Mouse (Mus musculus): ENCODE data around the gene BC048403. TPM values are rescaled to one million over a fixed set of nuclear protein-coding genes. Genes with fewer than 3 reads are reported as not detected.
A peak's percentile ranks its signal among the peaks of the same experiment; 100 is the strongest.

Gene BC048403
- total RNA-seq (2015) (7.0 and 8.5 TPM in 2 replicates), total RNA-seq (2017) (1.1 and 2.7 TPM in 2 replicates)

GRCm38 (mm10) chr10:121739548-121740505 is at the start of gene BC048403:
BC048403 (plus strand) TSS chr10:121739937.
- ATAC-seq (ENCODE audit: poor library complexity, severe bottlenecking), result peak; percentile 90

- peak; percentile 46 for ATAC-seq (ENCODE audit: poor library complexity, severe bottlenecking)
These were observed 46.7 kb upstream of the BC048403 start for GRCm38 (mm10) chr10:121692944-121693579.

GRCm38 (mm10) chr10:121694567-121694966 is 45.2 kb upstream of the BC048403 start:
- ATAC-seq (ENCODE audit: poor library complexity, severe bottlenecking), result no peak

GRCm38 (mm10) chr10:121701296-121702248 is 38.2 kb upstream of the BC048403 start:
- peak; percentile 59 for ATAC-seq (ENCODE audit: poor library complexity, severe bottlenecking)

GRCm38 (mm10) chr10:121703619-121704018 is 36.1 kb upstream of the BC048403 start:
- no peak for ATAC-seq (ENCODE audit: poor library complexity, severe bottlenecking)

- ATAC-seq (ENCODE audit: poor library complexity, severe bottlenecking), result no peak
These were observed 34.9 kb upstream of the BC048403 start for GRCm38 (mm10) chr10:121704871-121705270.

GRCm38 (mm10) chr10:121705399-121706163 is 34.2 kb upstream of the BC048403 start:
- ATAC-seq (ENCODE audit: poor library complexity, severe bottlenecking), result peak; percentile 78

GRCm38 (mm10) chr10:121716862-121717261 is 22.9 kb upstream of the BC048403 start:
- peak; percentile 52; the same call in 1 of the 2 replicates for ATAC-seq (ENCODE audit: poor library complexity, severe bottlenecking)

- ATAC-seq (ENCODE audit: poor library complexity, severe bottlenecking), result no peak
These were observed 20.7 kb upstream of the BC048403 start for GRCm38 (mm10) chr10:121718896-121719585.

GRCm38 (mm10) chr10:121720701-121721100 is 19.0 kb upstream of the BC048403 start:
- no peak for ATAC-seq (ENCODE audit: poor library complexity, severe bottlenecking)

GRCm38 (mm10) chr10:121726505-121726904 is 13.2 kb upstream of the BC048403 start:
- ATAC-seq (ENCODE audit: poor library complexity, severe bottlenecking), result no peak

- ATAC-seq (ENCODE audit: poor library complexity, severe bottlenecking), result no peak
These were observed 12.6 kb upstream of the BC048403 start for GRCm38 (mm10) chr10:121727151-121727550.

- ATAC-seq (ENCODE audit: poor library complexity, severe bottlenecking), result no peak
These were observed 11.5 kb upstream of the BC048403 start for GRCm38 (mm10) chr10:121728226-121728625.

GRCm38 (mm10) chr10:121731048-121731725 is 8.6 kb upstream of the BC048403 start:
- peak; percentile 68 for ATAC-seq (ENCODE audit: poor library complexity, severe bottlenecking)

GRCm38 (mm10) chr10:121732542-121732941 is 7.2 kb upstream of the BC048403 start:
- ATAC-seq (ENCODE audit: poor library complexity, severe bottlenecking), result no peak

GRCm38 (mm10) chr10:121737256-121737655 is 2.5 kb upstream of the BC048403 start:
- ATAC-seq (ENCODE audit: poor library complexity, severe bottlenecking), result no peak

- ATAC-seq (ENCODE audit: poor library complexity, severe bottlenecking), result no peak
These were observed 2.6 kb downstream of the BC048403 start for GRCm38 (mm10) chr10:121742336-121742735.

- ATAC-seq (ENCODE audit: poor library complexity, severe bottlenecking), result peak; percentile 96
These were observed 10.4 kb downstream of the BC048403 start for GRCm38 (mm10) chr10:121750175-121750574.

GRCm38 (mm10) chr10:121754237-121754636 is 14.5 kb downstream of the BC048403 start:
- no peak for ATAC-seq (ENCODE audit: poor library complexity, severe bottlenecking)
